Mouse (Mus musculus) forebrain, embryonic 14.5 days (tissue): Measurements from ENCODE around the gene Abcg5. TPM values are rescaled to one million over a fixed set of nuclear protein-coding genes. Genes with fewer than 3 reads are reported as not detected.

Experiments
- ATAC-seq: fragments of 200-750 bp; cut with Nextera tagmentation; 2 replicates; pipeline ENCODE4 v1.8.0; 2017; ENCODE audit warnings: mild to moderate bottlenecking, moderate library complexity
- DNase-seq: peaks from one replicate; pipeline ENCODE4 v3.0.0-alpha.2; 2015; ENCODE audit warnings: low spot score
- H3K27ac ChIP-seq: fragments of 300-500 bp; sonication (generic); 2 replicates; pipeline ENCODE4 v1.5.1; 2014; ENCODE audit warnings: low read depth, mild to moderate bottlenecking, control low read depth, low read length, moderate library complexity
- H3K27me3 ChIP-seq: fragments of 300-500 bp; sonication (generic); replicated peaks from 2 replicates; pipeline ENCODE4 v1.6.1; 2014; ENCODE audit warnings: low read length, control low read depth, mixed read lengths; ENCODE audit not compliant: control insufficient read depth, insufficient read depth
- H3K36me3 ChIP-seq: fragments of 300-500 bp; sonication (generic); 2 replicates; pipeline ENCODE4 v1.6.1; 2014; ENCODE audit warnings: low read length, control low read depth; ENCODE audit not compliant: control insufficient read depth, insufficient read depth
- H3K4me1 ChIP-seq: fragments of 300-500 bp; sonication (generic); 2 replicates; pipeline ENCODE4 v1.6.1; 2014; ENCODE audit warnings: antibody characterized with exemption, low read length, control low read depth; ENCODE audit not compliant: control insufficient read depth, insufficient read depth
- H3K4me2 ChIP-seq: fragments of 300-500 bp; sonication (generic); 2 replicates; pipeline ENCODE4 v1.6.1; 2014; ENCODE audit warnings: mild to moderate bottlenecking, control low read depth, low read length
- H3K4me3 ChIP-seq: fragments of 300-500 bp; sonication (generic); 2 replicates; pipeline ENCODE4 v1.5.1; 2014; ENCODE audit warnings: low read depth, low read length, control low read depth
- H3K9ac ChIP-seq: fragments of 300-500 bp; sonication (generic); 2 replicates; pipeline ENCODE4 v1.6.1; 2014; ENCODE audit warnings: mild to moderate bottlenecking, low read length, control low read depth, moderate library complexity
- H3K9me3 ChIP-seq: fragments of 300-500 bp; sonication (generic); replicated peaks from 2 replicates; pipeline ENCODE4 v1.6.1; 2016; ENCODE audit warnings: low read length, control low read depth, mixed read lengths; ENCODE audit not compliant: control insufficient read depth
- WGBS: fragments of 180-500 bp; shearing (Covaris S2); extraction: QIAGEN DNeasy Blood & Tissue Kit; methylation state at CpG from one replicate; pipeline ENCODE4 v1.1.7; 2014; 5-methylcytosine and 5-hydroxymethylcytosine counted together
- polyA plus RNA-seq: library from polyadenylated mRNA; unstranded; fragments of >200 nt; fragmentation: Nextera tagmentation; extraction: Ambion mirVana; gene quantifications from 2 replicates; pipeline ENCODE4 v1.2.1, GENCODE M21; 2014

Gene Abcg5
- polyA plus RNA-seq, 1 experiment from 2014 or later = 4.1 TPM

DNA sequence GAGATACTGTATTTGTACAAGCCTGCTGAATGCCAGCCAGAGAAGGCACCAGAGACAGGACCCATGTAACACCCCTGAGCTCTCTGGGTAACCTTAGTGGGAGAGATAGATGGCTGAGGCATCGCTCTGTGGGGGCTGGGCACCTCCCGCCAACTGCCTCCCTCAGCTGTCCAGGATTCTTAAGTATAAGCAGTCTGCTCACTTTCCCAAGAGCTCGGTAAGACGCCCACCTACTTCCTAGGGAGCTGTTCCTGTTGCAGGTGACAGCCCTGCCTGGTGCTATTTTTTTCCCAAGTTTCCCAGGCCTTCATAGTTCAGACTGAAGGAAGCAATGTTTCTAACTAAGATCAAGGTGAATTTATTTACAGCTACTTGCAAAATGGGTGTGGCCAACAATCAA, 7.6 kb downstream of the Abcg5 start:
- no peak overlapping the region for H3K27ac ChIP-seq
- no peaks in the 10 kb centered on the region for H3K9me3 ChIP-seq
- H3K36me3 ChIP-seq = no peaks in the 10 kb centered on the region
- DNase-seq (no peak), ATAC-seq (no peak)
- 62% methylated on average over 4 of the region's 4 CpGs for WGBS
- no peak overlapping the region for H3K4me3 ChIP-seq
- no peak overlapping the region for H3K9ac ChIP-seq
- H3K4me1 ChIP-seq = peaks cover 4% of the 10 kb centered on the region; the same call in 1 of the 2 replicates
- H3K4me2 ChIP-seq = no peak overlapping the region
- H3K27me3 ChIP-seq = peaks cover 8% of the 10 kb centered on the region

DNA sequence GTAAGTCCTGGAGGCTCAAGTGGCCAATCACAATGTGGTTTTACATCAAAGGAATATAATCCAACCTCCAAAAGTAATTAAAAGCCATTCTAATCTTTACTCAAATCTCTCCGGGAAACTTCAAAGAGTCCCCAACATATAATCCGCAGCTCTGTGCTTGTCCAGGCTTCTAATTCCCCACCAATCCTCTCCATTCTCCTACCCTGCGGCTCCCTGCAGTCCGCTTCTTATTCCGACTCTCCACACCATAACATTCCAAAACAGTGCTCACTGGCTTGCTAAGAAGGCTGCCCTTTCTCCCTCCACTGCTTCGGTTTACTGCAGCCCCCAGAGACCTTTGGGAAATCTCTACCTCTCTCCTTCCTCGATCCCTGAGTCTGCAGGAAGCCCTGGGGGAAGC, 8.8 kb downstream of the Abcg5 start:
- H3K9ac ChIP-seq = no peak overlapping the region
- H3K27ac ChIP-seq = no peak overlapping the region
- H3K9me3 ChIP-seq = no peaks in the 10 kb centered on the region
- WGBS = 5% methylated on average over 7 of the region's 7 CpGs
- no peak for DNase-seq
- no peaks in the 10 kb centered on the region for H3K36me3 ChIP-seq
- peaks cover 4% of the 10 kb centered on the region; the same call in 1 of the 2 replicates for H3K4me1 ChIP-seq
- no peak overlapping the region for H3K4me2 ChIP-seq
- 0 out of 2 replicates have a peak, but pooled peaks have one; percentile 32 for ATAC-seq
- no peak overlapping the region for H3K4me3 ChIP-seq
- peaks cover 8% of the 10 kb centered on the region for H3K27me3 ChIP-seq

- no peak for ATAC-seq
- Histone ChIP-seq H3K4me3 (no peak overlapping the region), H3K9ac (no peak overlapping the region), H3K4me2 (no peak overlapping the region), H3K27ac (no peak overlapping the region), H3K36me3 (no peaks in the 10 kb centered on the region), H3K27me3 (peaks cover 8% of the 10 kb centered on the region), H3K4me1 (peaks cover 4% of the 10 kb centered on the region; the same call in 1 of the 2 replicates), H3K9me3 (no peaks in the 10 kb centered on the region)
- DNase-seq = no peak
- 73% methylated on average over 16 of the region's 16 CpGs for WGBS
These were observed 10.1 kb downstream of the Abcg5 start for GRCm38 (mm10) chr17:84672376-84673369.

DNA sequence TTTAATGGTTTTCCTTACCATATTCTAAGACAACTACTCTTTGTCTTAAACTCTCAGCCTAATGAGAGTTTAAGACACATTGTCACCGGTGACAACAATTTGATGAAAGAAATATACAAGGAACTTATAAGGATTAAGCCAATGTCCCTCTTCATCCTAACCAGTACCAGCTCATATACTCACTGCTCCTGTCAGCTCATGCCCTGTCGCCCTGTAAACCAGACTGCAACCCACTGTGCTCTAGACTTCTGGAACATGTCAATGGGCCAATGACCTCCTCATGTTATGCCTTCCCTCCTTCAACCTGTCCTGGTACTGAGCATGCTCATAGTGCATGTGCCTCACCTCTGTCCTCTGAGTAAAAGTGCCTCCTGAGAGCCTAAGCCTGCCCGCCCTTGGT, 15.0 kb downstream of the Abcg5 start:
- DNase-seq (no peak), ATAC-seq (no peak)
- Histone ChIP-seq H3K27ac (no peak overlapping the region), H3K4me2 (no peak overlapping the region), H3K27me3 (no peaks in the 10 kb centered on the region), H3K9ac (no peak overlapping the region), H3K9me3 (no peaks in the 10 kb centered on the region), H3K4me3 (no peak overlapping the region), H3K36me3 (no peaks in the 10 kb centered on the region), H3K4me1 (no peaks in the 10 kb centered on the region)
- WGBS = 89% methylated on average over 3 of the region's 3 CpGs

- no peak overlapping the region for H3K9ac ChIP-seq
- H3K9me3 ChIP-seq = no peaks in the 10 kb centered on the region
- DNase-seq = no peak
- no peaks in the 10 kb centered on the region for H3K27me3 ChIP-seq
- no peak overlapping the region for H3K27ac ChIP-seq
- no peaks in the 10 kb centered on the region for H3K36me3 ChIP-seq
- no peak for ATAC-seq
- H3K4me1 ChIP-seq = no peaks in the 10 kb centered on the region
- WGBS = 70% methylated on average over 9 of the region's 9 CpGs
- H3K4me3 ChIP-seq = no peak overlapping the region
- no peak overlapping the region for H3K4me2 ChIP-seq
These were observed 17.1 kb downstream of the Abcg5 start for GRCm38 (mm10) chr17:84665691-84666090.

DNA sequence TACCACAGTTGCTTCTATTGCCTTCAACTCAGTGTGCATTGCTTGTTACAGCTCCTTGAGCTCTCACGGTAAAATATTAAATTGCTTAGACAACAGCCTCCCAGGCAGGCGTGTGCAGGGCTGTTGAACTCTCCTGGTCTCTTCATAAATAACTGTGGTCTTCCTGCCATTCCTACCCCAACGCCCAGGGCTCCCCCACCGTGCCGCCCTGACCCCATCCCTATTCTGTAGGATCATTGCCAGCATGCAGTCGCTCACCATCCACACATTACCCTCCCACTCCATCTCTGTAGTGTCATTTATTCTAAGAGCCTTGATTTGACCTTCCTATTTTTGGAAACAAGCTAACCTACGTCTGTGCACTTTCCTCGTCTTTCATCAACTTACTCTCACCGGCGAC, 17.8 kb downstream of the Abcg5 start:
- H3K4me2 ChIP-seq = no peak overlapping the region
- no peak overlapping the region for H3K27ac ChIP-seq
- no peak overlapping the region for H3K4me3 ChIP-seq
- DNase-seq (no peak), ATAC-seq (no peak)
- 70% methylated on average over 10 of the region's 10 CpGs for WGBS
- no peaks in the 10 kb centered on the region for H3K9me3 ChIP-seq
- H3K27me3 ChIP-seq = no peaks in the 10 kb centered on the region
- H3K4me1 ChIP-seq = no peaks in the 10 kb centered on the region
- no peaks in the 10 kb centered on the region for H3K36me3 ChIP-seq
- H3K9ac ChIP-seq = no peak overlapping the region

GRCm38 (mm10) chr17:84658951-84659350, 23.9 kb downstream of the Abcg5 start:
- Histone ChIP-seq H3K9me3 (no peaks in the 10 kb centered on the region), H3K36me3 (no peaks in the 10 kb centered on the region), H3K4me1 (no peaks in the 10 kb centered on the region), H3K4me2 (no peak overlapping the region), H3K27me3 (no peaks in the 10 kb centered on the region), H3K9ac (no peak overlapping the region), H3K4me3 (no peak overlapping the region), H3K27ac (no peak overlapping the region)
- WGBS = 79% methylated on average over 8 of the region's 8 CpGs
- no peak for ATAC-seq
- no peak for DNase-seq

GRCm38 (mm10) chr17:84658195-84658594, 24.6 kb downstream of the Abcg5 start:
- Histone ChIP-seq H3K4me2 (no peak overlapping the region), H3K4me1 (no peaks in the 10 kb centered on the region), H3K4me3 (no peak overlapping the region), H3K27me3 (no peaks in the 10 kb centered on the region), H3K9me3 (no peaks in the 10 kb centered on the region), H3K9ac (no peak overlapping the region), H3K27ac (no peak overlapping the region), H3K36me3 (no peaks in the 10 kb centered on the region)
- no peak for ATAC-seq
- 63% methylated on average over 5 of the region's 5 CpGs for WGBS
- no peak for DNase-seq

- no peak for ATAC-seq
- no peaks in the 10 kb centered on the region for H3K9me3 ChIP-seq
- H3K9ac ChIP-seq = no peak overlapping the region
- H3K36me3 ChIP-seq = no peaks in the 10 kb centered on the region
- no peak overlapping the region for H3K4me3 ChIP-seq
- WGBS = 81% methylated on average over 7 of the region's 7 CpGs
- no peaks in the 10 kb centered on the region for H3K27me3 ChIP-seq
- H3K4me2 ChIP-seq = no peak overlapping the region
- H3K27ac ChIP-seq = no peak overlapping the region
- H3K4me1 ChIP-seq = no peaks in the 10 kb centered on the region
- DNase-seq = no peak
These were observed 25.0 kb downstream of the Abcg5 start for GRCm38 (mm10) chr17:84657782-84658181.
